Mouse (Mus musculus) liver, adult 2 months (tissue): ENCODE results near the gene Sec14l3. TPM values are rescaled to one million over a fixed set of nuclear protein-coding genes. Genes with fewer than 3 reads are reported as not detected.
A peak's percentile ranks its signal among the peaks of the same experiment; 100 is the strongest.

Experiments
- DNase-seq: peaks from one replicate; pipeline ENCODE4 v3.0.0-alpha.2; 2011; ENCODE audit warnings: low read depth, low spot score; ENCODE audit errors: extremely low read depth
- H3K27ac ChIP-seq: fragments of 200-500 bp; replicated peaks from 2 replicates; pipeline ENCODE4 v1.5.1; 2012; ENCODE audit warnings: low read depth, mild to moderate bottlenecking, control low read depth, inconsistent platforms, low read length; ENCODE audit not compliant: insufficient read depth
- H3K27me3 ChIP-seq: fragments of 200-500 bp; 2 replicates; pipeline ENCODE4 v1.6.1; 2012; ENCODE audit warnings: mild to moderate bottlenecking, moderate library complexity, low read length, inconsistent platforms; ENCODE audit not compliant: control insufficient read depth, insufficient read depth
- H3K36me3 ChIP-seq: fragments of 200-500 bp; 2 replicates; pipeline ENCODE4 v1.6.1; 2012; ENCODE audit warnings: low read length, inconsistent platforms; ENCODE audit not compliant: control insufficient read depth, insufficient read depth
- H3K4me1 ChIP-seq: fragments of 200-500 bp; 2 replicates; pipeline ENCODE4 v1.6.1; 2011; ENCODE audit warnings: low read length; ENCODE audit not compliant: control insufficient read depth, insufficient read depth
- H3K4me3 ChIP-seq: fragments of 200-500 bp; 2 replicates; pipeline ENCODE4 v1.5.1; 2011; ENCODE audit warnings: low read depth, mild to moderate bottlenecking, control low read depth, low read length, moderate library complexity; ENCODE audit not compliant: insufficient read depth
- H3K79me2 ChIP-seq: fragments of 200-500 bp; 2 replicates; pipeline ENCODE4 v1.6.1; 2012; ENCODE audit warnings: inconsistent platforms, mild to moderate bottlenecking, low read length, moderate library complexity; ENCODE audit not compliant: control insufficient read depth, insufficient read depth
- H3K9ac ChIP-seq: fragments of 200-500 bp; 2 replicates; pipeline ENCODE4 v1.6.1; 2012; ENCODE audit warnings: low read depth, mild to moderate bottlenecking, control low read depth, inconsistent platforms, low read length
- CTCF ChIP-seq: fragments of 200-500 bp; IDR thresholded peaks from 2 replicates; pipeline ENCODE4 v1.5.1; 2011; ENCODE audit warnings: low read depth, low read length, control low read depth
- POLR2A ChIP-seq: fragments of 200-500 bp; IDR thresholded peaks from 2 replicates; pipeline ENCODE4 v1.6.1; 2011; ENCODE audit warnings: low read length, control low read depth; ENCODE audit not compliant: insufficient read depth; ENCODE audit errors: extremely low read depth
- WGBS: fragments of 180-500 bp; shearing (Covaris S2); methylation state at CpG from one replicate; pipeline ENCODE4 v1.1.7; 2018; 5-methylcytosine and 5-hydroxymethylcytosine counted together
- polyA plus RNA-seq: library from polyadenylated mRNA; depleted of rRNA; stranded (reverse); fragments of >200 nt; gene quantifications from 2 replicates; pipeline ENCODE4 v1.2.3, GENCODE M21; 2012
- total RNA-seq: library from RNA; depleted of rRNA; stranded (reverse); fragments of >200 nt; gene quantifications from 2 replicates; pipeline ENCODE4 v1.2.3, GENCODE M21; 2014

Sec14l3 gene
- total and polyA plus RNA-seq, 2 experiments = not detected

DNA sequence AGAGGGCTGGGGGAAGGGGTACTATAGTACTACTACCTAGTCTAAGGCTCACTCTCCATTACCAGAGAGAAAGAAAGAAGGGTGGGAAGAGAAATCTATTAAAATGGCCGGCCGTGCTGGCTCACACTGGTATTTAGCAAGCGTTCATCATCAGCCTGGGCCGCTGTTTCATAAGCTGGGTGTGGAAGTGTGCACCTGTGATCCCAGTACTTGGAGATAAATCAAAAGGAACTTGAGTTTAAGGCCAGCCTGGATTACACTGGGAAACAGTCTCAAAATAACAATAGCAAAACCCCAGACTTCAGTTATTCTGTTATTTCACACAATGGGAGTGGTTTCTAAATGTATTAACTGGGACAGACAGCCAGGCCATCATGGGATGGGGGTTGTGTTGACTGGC lies 2.1 kb upstream of the Sec14l3 start:
- TF ChIP-seq POLR2A (no peak), CTCF (no peak)
- no peaks in the 10 kb centered on the region for H3K36me3 ChIP-seq
- 90% methylated on average over 4 of the region's 4 CpGs for whole genome bisulfite sequencing

GRCm38 (mm10) chr11:4062981-4063380 lies 1.7 kb upstream of the Sec14l3 start:
- no peaks in the 10 kb centered on the region for H3K27me3 ChIP-seq
- DNase-seq = no peak
- no peaks in the 10 kb centered on the region for H3K36me3 ChIP-seq
- TF ChIP-seq POLR2A = no peak
- no peak for TF ChIP-seq CTCF
- H3K4me3 ChIP-seq = no peak overlapping the region
- no peaks in the 10 kb centered on the region for H3K79me2 ChIP-seq
- no peak overlapping the region for H3K27ac ChIP-seq
- no peak overlapping the region for H3K9ac ChIP-seq
- H3K4me1 ChIP-seq = no peaks in the 10 kb centered on the region
- WGBS = 48% methylated on average over 6 of the region's 6 CpGs

More for the DNA sequence above, 2.1 kb upstream of the Sec14l3 start:
- no peak for DNase-seq
- Histone ChIP-seq H3K27ac (no peak overlapping the region), H3K4me3 (no peak overlapping the region), H3K79me2 (no peaks in the 10 kb centered on the region), H3K9ac (no peak overlapping the region), H3K27me3 (no peaks in the 10 kb centered on the region), H3K4me1 (no peaks in the 10 kb centered on the region)

GRCm38 (mm10) chr11:4069664-4070063 lies 5.0 kb downstream of the Sec14l3 start:
- 72% methylated on average over 1 of the region's 1 CpGs for WGBS
- no peaks in the 10 kb centered on the region for H3K36me3 ChIP-seq
- no peak for DNase-seq
- H3K9ac ChIP-seq = no peak overlapping the region
- no peak overlapping the region for H3K27ac ChIP-seq
- no peak for TF ChIP-seq POLR2A
- TF ChIP-seq CTCF = no peak
- H3K79me2 ChIP-seq = no peaks in the 10 kb centered on the region
- no peaks in the 10 kb centered on the region for H3K4me1 ChIP-seq
- no peak overlapping the region for H3K4me3 ChIP-seq
- no peaks in the 10 kb centered on the region; the same call in 1 of the 2 replicates for H3K27me3 ChIP-seq

- H3K9ac ChIP-seq = no peak overlapping the region
- WGBS = 11% methylated on average over 8 of the region's 8 CpGs
- no peak overlapping the region for H3K4me3 ChIP-seq
- TF ChIP-seq CTCF (no peak), POLR2A (no peak)
- no peaks in the 10 kb centered on the region for H3K36me3 ChIP-seq
- no peaks in the 10 kb centered on the region for H3K79me2 ChIP-seq
- DNase-seq = no peak
- no peaks in the 10 kb centered on the region; the same call in 1 of the 2 replicates for H3K27me3 ChIP-seq
- H3K27ac ChIP-seq = no peak overlapping the region
- no peaks in the 10 kb centered on the region for H3K4me1 ChIP-seq
Observed at GRCm38 (mm10) chr11:4076633-4077032, 12.0 kb downstream of the Sec14l3 start.

- H3K36me3 ChIP-seq = no peaks in the 10 kb centered on the region
- H3K4me1 ChIP-seq = no peaks in the 10 kb centered on the region
- H3K9ac ChIP-seq = no peak overlapping the region
- H3K79me2 ChIP-seq = no peaks in the 10 kb centered on the region
- 59% methylated on average over 7 of the region's 7 CpGs for WGBS
- H3K27ac ChIP-seq = no peak overlapping the region
- no peak for DNase-seq
- no peak overlapping the region for H3K4me3 ChIP-seq
- no peaks in the 10 kb centered on the region; the same call in 1 of the 2 replicates for H3K27me3 ChIP-seq
- TF ChIP-seq POLR2A (no peak), CTCF (no peak)
Observed at GRCm38 (mm10) chr11:4078267-4078933, 13.8 kb downstream of the Sec14l3 start.

DNA sequence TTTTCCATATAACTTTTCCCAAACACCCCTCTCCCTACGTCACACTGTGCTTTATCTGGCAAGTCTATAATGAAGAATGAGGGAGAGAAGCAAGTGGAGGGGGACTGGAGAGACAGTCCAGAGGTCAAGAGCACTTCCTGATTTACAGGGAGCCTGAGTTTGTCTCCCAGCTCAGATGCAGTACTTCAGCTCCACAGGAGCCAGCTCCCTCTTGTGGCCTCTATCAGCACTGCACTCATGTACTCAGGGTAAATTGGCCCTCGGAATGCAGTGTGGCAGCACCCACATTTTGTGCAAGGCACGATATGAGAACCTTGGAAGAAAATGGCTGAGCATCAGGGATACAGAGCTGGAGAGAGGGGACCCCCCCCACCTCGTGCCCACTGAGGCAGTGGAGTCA lies 15.6 kb downstream of the Sec14l3 start:
- Histone ChIP-seq H3K27me3 (no peaks in the 10 kb centered on the region), H3K4me1 (no peaks in the 10 kb centered on the region), H3K36me3 (no peaks in the 10 kb centered on the region), H3K9ac (no peak overlapping the region), H3K27ac (no peak overlapping the region), H3K79me2 (no peaks in the 10 kb centered on the region), H3K4me3 (no peak overlapping the region)
- DNase-seq = peak; percentile 59
- WGBS = 7% methylated on average over 4 of the region's 4 CpGs
- TF ChIP-seq POLR2A = no peak
- peak; percentile 93 for TF ChIP-seq CTCF
